Mouse (Mus musculus) testis, adult 2 months (tissue): ENCODE data around the gene Raet1e.
A peak's percentile ranks its signal among the peaks of the same experiment; 100 is the strongest.
"Not testable (repeated sequence)": the region's sequence is repeated elsewhere in the genome, so short reads cannot be mapped to it uniquely, and the experiment has no call there.

Source experiments
- CTCF ChIP-seq: fragments of 200-500 bp; IDR thresholded peaks from 2 replicates; pipeline ENCODE4 v1.5.1; 2012; ENCODE audit warnings: low read depth, mild to moderate bottlenecking, inconsistent platforms, low read length, moderate library complexity; ENCODE audit not compliant: control insufficient read depth, insufficient read depth, insufficient replicate concordance
- POLR2A ChIP-seq: fragments of 200-500 bp; IDR thresholded peaks from 2 replicates; pipeline ENCODE4 v1.6.1; 2012; ENCODE audit warnings: low read depth, mild to moderate bottlenecking, inconsistent platforms, low read length, moderate library complexity; ENCODE audit not compliant: control insufficient read depth

- TF ChIP-seq CTCF: peak; percentile 13; the same call in 1 of the 2 replicates
- TF ChIP-seq POLR2A: not testable (repeated sequence)
These were observed 53.8 kb downstream of the Raet1e start for GRCm38 (mm10) chr10:22212012-22212696.
